Mouse (Mus musculus) liver, postnatal 0 days (tissue): ENCODE measurements around the gene Adam19.

Source experiments
- CTCF ChIP-seq: sonication (generic); IDR thresholded peaks from 2 replicates; pipeline ENCODE4 v1.5.1; 2016; ENCODE audit warnings: antibody characterized with exemption, low read depth
- EP300 ChIP-seq: IDR thresholded peaks from 2 replicates; pipeline ENCODE4 v1.6.1; 2016; ENCODE audit warnings: antibody characterized with exemption, low read depth, mild to moderate bottlenecking

DNA sequence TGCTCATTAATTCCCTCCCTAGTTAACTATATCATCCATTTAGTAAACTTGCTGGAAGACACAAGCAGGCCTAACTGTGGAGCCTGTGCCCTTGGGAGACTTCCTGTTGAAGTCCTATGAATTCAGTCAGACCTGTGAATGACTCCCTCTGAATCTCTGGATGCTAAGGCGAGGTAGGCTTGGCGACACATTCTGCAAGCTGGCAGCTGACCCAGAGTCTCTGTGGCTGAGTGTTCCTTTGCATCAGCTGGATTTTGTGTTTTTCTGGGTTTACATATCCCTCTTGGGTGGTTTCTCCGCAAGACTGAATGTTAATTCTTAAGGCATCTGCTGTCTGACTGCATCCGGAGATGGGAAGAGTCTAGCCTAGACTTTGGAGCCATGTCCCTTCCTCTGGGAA lies 36.3 kb downstream of the Adam19 start:
- TF ChIP-seq CTCF (no peak), EP300 (no peak)
